Mouse (Mus musculus) liver, embryonic 14.5 days (tissue): ENCODE measurements around the gene Bpifb2. TPM values are rescaled to one million over a fixed set of nuclear protein-coding genes. Genes with fewer than 3 reads are reported as not detected.

Experiments used
- ATAC-seq: fragments of 200-750 bp; cut with Nextera tagmentation; 2 replicates; pipeline ENCODE4 v1.8.0; 2017; ENCODE audit warnings: moderate number of reproducible peaks, mild to moderate bottlenecking, moderate library complexity; ENCODE audit not compliant: insufficient read depth
- DNase-seq, 3 experiments: peaks; one replicate each; pipeline ENCODE4 v3.0.0-alpha.2; 2012 to 2013; ENCODE audit warnings: low read depth in 3 of 3, low spot score in 3 of 3
- H3K27ac ChIP-seq: fragments of 300-500 bp; sonication (generic); 2 replicates; pipeline ENCODE4 v1.5.1; 2014; ENCODE audit warnings: moderate library complexity, mild to moderate bottlenecking, control low read depth, inconsistent platforms
- H3K27me3 ChIP-seq: fragments of 300-500 bp; sonication (generic); 2 replicates; pipeline ENCODE4 v1.6.1; 2014; ENCODE audit warnings: mild to moderate bottlenecking, low read length, moderate library complexity; ENCODE audit not compliant: control insufficient read depth, insufficient read depth
- H3K36me3 ChIP-seq: fragments of 300-500 bp; sonication (generic); replicated peaks from 2 replicates; pipeline ENCODE4 v1.6.1; 2014; ENCODE audit warnings: low read depth; ENCODE audit not compliant: control insufficient read depth, insufficient read depth
- H3K4me1 ChIP-seq, 2 experiments: fragments of 200-500 bp in 1 of 2; fragments of 300-500 bp in 1 of 2; sonication (generic) in 1 of 2; replicated peaks; 2 replicates each; pipeline ENCODE4 v1.6.1; 2012 to 2014; ENCODE audit warnings: antibody characterized with exemption in 1 of 2, inconsistent platforms in 1 of 2, low read length in 1 of 2; ENCODE audit not compliant: control insufficient read depth in 2 of 2, insufficient read depth in 2 of 2
- H3K4me2 ChIP-seq: fragments of 300-500 bp; sonication (generic); 2 replicates; pipeline ENCODE4 v1.6.1; 2014; ENCODE audit warnings: low read depth, mild to moderate bottlenecking, control low read depth, moderate library complexity
- H3K4me3 ChIP-seq, 2 experiments: fragments of 200-500 bp in 1 of 2; fragments of 300-500 bp in 1 of 2; sonication (generic) in 1 of 2; 2 replicates each; pipeline ENCODE4 v1.5.1; 2012 to 2014; ENCODE audit warnings: low read depth in 2 of 2, low read length in 2 of 2, mild to moderate bottlenecking in 2 of 2, control low read depth in 1 of 2, inconsistent platforms in 1 of 2, moderate library complexity in 1 of 2; ENCODE audit not compliant: insufficient read depth in 1 of 2
- H3K9ac ChIP-seq: fragments of 300-500 bp; sonication (generic); replicated peaks from 2 replicates; pipeline ENCODE4 v1.6.1; 2014; ENCODE audit warnings: mild to moderate bottlenecking, control low read depth, moderate library complexity
- H3K9me3 ChIP-seq: fragments of 300-500 bp; sonication (generic); 2 replicates; pipeline ENCODE4 v1.6.1; 2016; ENCODE audit warnings: low read length, mixed read lengths; ENCODE audit not compliant: control insufficient read depth
- CTCF ChIP-seq: IDR thresholded peaks from 2 replicates; pipeline ENCODE4 v1.5.1; 2016; ENCODE audit warnings: antibody characterized with exemption, low read depth, control low read depth
- EP300 ChIP-seq: IDR thresholded peaks from 2 replicates; pipeline ENCODE4 v1.6.1; 2016; ENCODE audit warnings: antibody characterized with exemption, low read depth
- WGBS: fragments of 180-500 bp; shearing (Covaris S2); extraction: QIAGEN DNeasy Blood & Tissue Kit; methylation state at CpG from one replicate; pipeline ENCODE4 v1.1.7; 2014; ENCODE audit not compliant: insufficient replicate concordance; 5-methylcytosine and 5-hydroxymethylcytosine counted together
- polyA plus RNA-seq, 2 experiments: library from polyadenylated mRNA; depleted of rRNA in 1 of 2; stranded (reverse) in 1 of 2; unstranded in 1 of 2; fragments of >200 nt; fragmentation: Nextera tagmentation in 1 of 2; extraction: Ambion mirVana in 1 of 2; gene quantifications; 2 replicates each; pipeline versions ENCODE4 v1.2.1 to v1.2.3; 2012 to 2014

Bpifb2 gene
- polyA plus RNA-seq, 2 experiments: not detected

- Histone ChIP-seq H3K4me2 (no peak overlapping the region), H3K27ac (no peak overlapping the region), H3K4me1 (no peaks in the 10 kb centered on the region), H3K4me3 (no peak overlapping the region), H3K9me3 (no peaks in the 10 kb centered on the region), H3K27me3 (no peaks in the 10 kb centered on the region), H3K9ac (no peak overlapping the region), H3K36me3 (no peaks in the 10 kb centered on the region)
- TF ChIP-seq EP300 (no peak), CTCF (no peak)
- 66% methylated on average over 2 of the region's 2 CpGs for WGBS
- no peak for ATAC-seq
- no peak for DNase-seq
Observed at GRCm38 (mm10) chr2:153859581-153859980, 15.3 kb upstream of the Bpifb2 start.

- Histone ChIP-seq H3K36me3 (no peaks in the 10 kb centered on the region), H3K4me1 (no peaks in the 10 kb centered on the region), H3K4me3 (no peak overlapping the region), H3K4me2 (no peak overlapping the region), H3K9me3 (no peaks in the 10 kb centered on the region), H3K27me3 (no peaks in the 10 kb centered on the region), H3K27ac (no peak overlapping the region), H3K9ac (no peak overlapping the region)
- no peak for DNase-seq
- 78% methylated on average over 11 of the region's 11 CpGs for WGBS
- TF ChIP-seq EP300 (no peak), CTCF (no peak)
- no peak for ATAC-seq
Observed at GRCm38 (mm10) chr2:153860315-153860714, 14.5 kb upstream of the Bpifb2 start.

- no peaks in the 10 kb centered on the region for H3K9me3 ChIP-seq
- WGBS: 37% methylated on average over 3 of the region's 3 CpGs
- H3K27me3 ChIP-seq: no peaks in the 10 kb centered on the region
- no peak overlapping the region for H3K4me2 ChIP-seq
- H3K9ac ChIP-seq: no peak overlapping the region
- no peak overlapping the region for H3K27ac ChIP-seq
- DNase-seq (no peak), ATAC-seq (no peak)
- no peak for TF ChIP-seq EP300
- TF ChIP-seq CTCF: no peak
- H3K36me3 ChIP-seq: no peaks in the 10 kb centered on the region
- H3K4me3 ChIP-seq: no peak overlapping the region
- no peaks in the 10 kb centered on the region for H3K4me1 ChIP-seq
Observed at GRCm38 (mm10) chr2:153860715-153861114, 14.1 kb upstream of the Bpifb2 start.

- no peaks in the 10 kb centered on the region for H3K4me1 ChIP-seq
- H3K4me3 ChIP-seq: no peak overlapping the region
- no peaks in the 10 kb centered on the region for H3K27me3 ChIP-seq
- no peaks in the 10 kb centered on the region for H3K36me3 ChIP-seq
- WGBS: 71% methylated on average over 3 of the region's 3 CpGs
- no peak for ATAC-seq
- no peak overlapping the region for H3K27ac ChIP-seq
- TF ChIP-seq CTCF: no peak
- no peak for TF ChIP-seq EP300
- no peak overlapping the region for H3K4me2 ChIP-seq
- no peak for DNase-seq
- no peaks in the 10 kb centered on the region for H3K9me3 ChIP-seq
- H3K9ac ChIP-seq: no peak overlapping the region
Observed at GRCm38 (mm10) chr2:153861960-153862359, 12.9 kb upstream of the Bpifb2 start.

- Histone ChIP-seq H3K27ac (no peak within 1 kb of the TSS), H3K9me3 (no peaks in the 10 kb centered on the region), H3K9ac (no peak within 1 kb of the TSS), H3K4me1 (no peaks in the 10 kb centered on the region), H3K4me2 (no peak within 1 kb of the TSS), H3K4me3 (no peak within 1 kb of the TSS), H3K36me3 (no peaks in the 10 kb centered on the region), H3K27me3 (no peaks in the 10 kb centered on the region)
- DNase-seq: no peak
- 58% methylated on average over 4 of the region's 4 CpGs for WGBS
- TF ChIP-seq EP300: no peak
- no peak for ATAC-seq
Observed at GRCm38 (mm10) chr2:153870984-153871383, 3.9 kb upstream of the Bpifb2 start, which contains the start of gene Sun5. Gene Sun5, minus strand, starts transcription at chr2:153871084.
